Mouse (Mus musculus) kidney, postnatal 25 days (tissue): ENCODE measurements around the gene AA467197.

ENCODE experiments used
- DNase-seq, 2 experiments: peaks; one replicate each; pipeline ENCODE4 v3.0.0; 2021; ENCODE audit warnings: mixed read lengths in 2 of 2

AA467197 gene

GRCm38 (mm10) chr2:122638673-122639072 is 1.9 kb downstream of the AA467197 start:
- no peak for DNase-seq

- DNase-seq, result peak; percentile 12 to 68
These were observed 15.6 kb downstream of the AA467197 start for GRCm38 (mm10) chr2:122652096-122653084.

- DNase-seq, result no peak
These were observed 19.3 kb downstream of the AA467197 start for GRCm38 (mm10) chr2:122656052-122656451.

- DNase-seq, result no peak
These were observed 20.0 kb downstream of the AA467197 start for GRCm38 (mm10) chr2:122656767-122657166.

- DNase-seq, result no peak
These were observed 21.1 kb downstream of the AA467197 start for GRCm38 (mm10) chr2:122657707-122658524.

- DNase-seq, result no peak
These were observed 23.0 kb downstream of the AA467197 start for GRCm38 (mm10) chr2:122659825-122660224.

- no peak for DNase-seq
These were observed 28.6 kb downstream of the AA467197 start for GRCm38 (mm10) chr2:122665253-122665972.

GRCm38 (mm10) chr2:122665973-122666875 is 29.4 kb downstream of the AA467197 start:
- peak; percentile 49 to 60 for DNase-seq

GRCm38 (mm10) chr2:122667856-122668255 is 31.1 kb downstream of the AA467197 start:
- DNase-seq, result peak in 1 of 2 experiments; percentile 35

GRCm38 (mm10) chr2:122671714-122672113 is 34.9 kb downstream of the AA467197 start:
- no peak for DNase-seq

GRCm38 (mm10) chr2:122672841-122673240 is 36.1 kb downstream of the AA467197 start:
- no peak for DNase-seq

- no peak for DNase-seq
These were observed 38.3 kb downstream of the AA467197 start for GRCm38 (mm10) chr2:122675126-122675525.

GRCm38 (mm10) chr2:122681379-122682137 is 44.8 kb downstream of the AA467197 start:
- no peak for DNase-seq

GRCm38 (mm10) chr2:122682520-122682919 is 45.7 kb downstream of the AA467197 start:
- no peak for DNase-seq

- no peak for DNase-seq
These were observed 46.9 kb downstream of the AA467197 start for GRCm38 (mm10) chr2:122683641-122684040.

GRCm38 (mm10) chr2:122686665-122687064 is 49.9 kb downstream of the AA467197 start:
- DNase-seq, result no peak
